Comparison of ENCODE assay signal across 9 mouse cellular contexts in genomic region chr17:86814320-86814719, GRCm38 (mm10).
DNase-seq lines count a peak whose midpoint lies in the region; ATAC-seq and TF ChIP-seq lines count a peak whose summit lies in the region.
"Had no signal": no experiment of that assay in that cellular context is flagged by ENCODE, and none has a peak within 500 bp of the region (broad histone marks: within the 10 kb centered on the region; RNA-seq: fewer than 3 reads in every experiment).

No protein-coding gene starts in this region.

- H3K79me2 ChIP-seq in CH12.LX (replicated peaks; ENCODE audit: control insufficient read depth, extremely low read depth, insufficient read depth, poor library complexity, severe bottlenecking), result no peaks in the 10 kb centered on the region

- peak; percentile 19 for DNase-seq in hindbrain, embryonic 10.5 days (ENCODE audit: low spot score)
- no peak for DNase-seq in hindbrain, embryonic 11.5 days (ENCODE audit: low spot score)
- DNase-seq in CH12.LX (ENCODE audit: extremely low read depth), result peak; percentile 51
- DNase-seq in embryo, embryonic 11 days, result peak; percentile 39
- DNase-seq in layer of hippocampus, adult 8-10 months (ENCODE audit: low spot score in 2 of 2), result no peak
- no peak for DNase-seq in cerebellum, postnatal 36 days
- DNase-seq in frontal cortex, postnatal 36 days (ENCODE audit: low spot score in 2 of 2), result no peak

- in situ Hi-C loops in CH12.LX (cut with MboI; ENCODE audit: low pct_ligation_motif_present, low pct_unique_long_range_greater_than_20kb, low sequenced_read_pairs), result loop anchor here (25.0 kb wide), 1 partner anchor 302 kb away; the partner anchor contains the start of gene Gm10309

- no peak for TF ChIP-seq RAD21 in CH12.LX (IDR thresholded peaks at IDR 0.05; ENCODE audit: low read depth, low read length)

- H3K4me3 ChIP-seq in hindbrain, embryonic 10.5 days, result no peak overlapping the region
- H3K4me3 ChIP-seq in hindbrain, embryonic 11.5 days (ENCODE audit: low read depth, low read length), result no peak overlapping the region
- no peak overlapping the region for H3K4me3 ChIP-seq in CH12.LX (replicated peaks in 1 of 3; ENCODE audit: low read depth in 2 of 3, low read length in 2 of 3, poor library complexity in 1 of 3)
- no peak overlapping the region for H3K4me3 ChIP-seq in lung, embryonic 15.5 days
- H3K4me3 ChIP-seq: hindbrain, embryonic 15.5 days had no signal

- no peak for ATAC-seq in hindbrain, embryonic 11.5 days (ENCODE audit: low FRiP score)
- ATAC-seq in lung, embryonic 15.5 days (ENCODE audit: borderline replicate concordance, extremely low read depth, low FRiP score, low TSS enrichment), result peak; percentile 76

- H3K36me3 ChIP-seq in hindbrain, embryonic 10.5 days, result no peaks in the 10 kb centered on the region
- H3K36me3 ChIP-seq in hindbrain, embryonic 11.5 days (ENCODE audit: control insufficient read depth, insufficient read depth, low read length), result no peaks in the 10 kb centered on the region
- no peaks in the 10 kb centered on the region for H3K36me3 ChIP-seq in CH12.LX (replicated peaks in 1 of 2; ENCODE audit: control insufficient read depth in 1 of 2, insufficient read depth in 1 of 2, low read length in 1 of 2)
- no peaks in the 10 kb centered on the region for H3K36me3 ChIP-seq in lung, embryonic 15.5 days
- H3K36me3 ChIP-seq: hindbrain, embryonic 15.5 days had no signal

- 53% methylated on average over 1 of the region's 1 CpGs for WGBS in hindbrain, embryonic 10.5 days
- 44% methylated on average over 1 of the region's 1 CpGs for WGBS in hindbrain, embryonic 11.5 days
- 13% methylated on average over 1 of the region's 1 CpGs for WGBS in lung, embryonic 15.5 days

- no peak overlapping the region for H3K9ac ChIP-seq in hindbrain, embryonic 11.5 days (ENCODE audit: low read depth, low read length)
- H3K9ac ChIP-seq in CH12.LX (ENCODE audit: insufficient read depth, low read depth), result no peak overlapping the region
- no peak overlapping the region for H3K9ac ChIP-seq in lung, embryonic 15.5 days
- H3K9ac ChIP-seq: hindbrain, embryonic 15.5 days had no signal

- 0 out of 2 replicates have a peak, but pooled peaks cover 2% of the 10 kb centered on the region for H3K27me3 ChIP-seq in hindbrain, embryonic 10.5 days (ENCODE audit: insufficient read depth, poor library complexity, severe bottlenecking)
- H3K27me3 ChIP-seq in hindbrain, embryonic 11.5 days (ENCODE audit: control insufficient read depth, insufficient read depth, low read length), result no peaks in the 10 kb centered on the region
- no peaks in the 10 kb centered on the region for H3K27me3 ChIP-seq in CH12.LX (replicated peaks)
- H3K27me3 ChIP-seq in lung, embryonic 15.5 days, result no peaks in the 10 kb centered on the region
- H3K27me3 ChIP-seq: hindbrain, embryonic 15.5 days had no signal

- dilution Hi-C loops in CH12.LX (cut with MboI; ENCODE audit: extremely low pct_ligation_motif_present, extremely low pct_unique_long_range_greater_than_20kb, low sequenced_read_pairs), result no loop called here

- TF ChIP-seq CTCF in CH12.LX (conservative IDR thresholded peaks at IDR 0.05 in 1 of 2, IDR thresholded peaks at IDR 0.05 in 1 of 2; ENCODE audit: low read depth in 2 of 2, low read length in 2 of 2), result no peak

- TF ChIP-seq EP300 in CH12.LX (IDR thresholded peaks at IDR 0.05; ENCODE audit: low read length), result no peak

- no peak overlapping the region for H3K27ac ChIP-seq in hindbrain, embryonic 10.5 days
- H3K27ac ChIP-seq in hindbrain, embryonic 11.5 days (ENCODE audit: low read depth, low read length), result no peak overlapping the region
- H3K27ac ChIP-seq in CH12.LX (ENCODE audit: insufficient read depth, low read depth), result no peak overlapping the region
- H3K27ac ChIP-seq in lung, embryonic 15.5 days, result peak overlapping the region; percentile 50; the same call in 1 of the 2 replicates
- H3K27ac ChIP-seq: hindbrain, embryonic 15.5 days had no signal

- no peak overlapping the region for H3K4me2 ChIP-seq in hindbrain, embryonic 11.5 days (replicated peaks; ENCODE audit: low read depth, low read length)
- H3K4me2 ChIP-seq in CH12.LX (ENCODE audit: insufficient read depth, low read depth, poor library complexity, severe bottlenecking), result no peak overlapping the region
- no peak overlapping the region for H3K4me2 ChIP-seq in lung, embryonic 15.5 days
- H3K4me2 ChIP-seq: hindbrain, embryonic 15.5 days had no signal

- no peak for TF ChIP-seq POLR2A in CH12.LX (IDR thresholded peaks at IDR 0.05; ENCODE audit: low read depth, low read length)

- no peaks in the 10 kb centered on the region for H3K9me3 ChIP-seq in hindbrain, embryonic 10.5 days
- H3K9me3 ChIP-seq in hindbrain, embryonic 11.5 days (ENCODE audit: control insufficient read depth, low read length), result no peaks in the 10 kb centered on the region
- H3K9me3 ChIP-seq in CH12.LX (replicated peaks; ENCODE audit: low read length), result no peaks in the 10 kb centered on the region
- H3K9me3 ChIP-seq in lung, embryonic 15.5 days, result no peaks in the 10 kb centered on the region
- H3K9me3 ChIP-seq: hindbrain, embryonic 15.5 days had no signal

- H3K4me1 ChIP-seq in hindbrain, embryonic 10.5 days (replicated peaks), result 0 out of 2 replicates have a peak, but pooled peaks cover 4% of the 10 kb centered on the region
- no peaks in the 10 kb centered on the region for H3K4me1 ChIP-seq in hindbrain, embryonic 11.5 days (replicated peaks; ENCODE audit: control insufficient read depth, insufficient read depth, low read length)
- peaks cover 2 to 4% of the 10 kb centered on the region in 2 experiments; a peak in 1 of 4 replicates for H3K4me1 ChIP-seq in CH12.LX (ENCODE audit: control insufficient read depth in 1 of 2, insufficient read depth in 2 of 2)
- H3K4me1 ChIP-seq in lung, embryonic 15.5 days, result peaks cover 13% of the 10 kb centered on the region; the same call in 1 of the 2 replicates
- H3K4me1 ChIP-seq: hindbrain, embryonic 15.5 days had no signal

TF ChIP-seq in CH12.LX, 34 proteins besides CTCF, POLR2A, EP300 and RAD21:
- TF ChIP-seq E2F4 (IDR thresholded peaks at IDR 0.05; ENCODE audit: insufficient replicate concordance, low read depth, low read length), result no peak
TF ChIP-seq in CH12.LX: peak in this region for 0.

Comparison
In these comparisons a context has a peak if more than half of its experiments do, and no peak if none do; other contexts are left out.
1. DNase-seq: peak in hindbrain, embryonic 10.5 days (single experiment), CH12.LX (single experiment) and embryo, embryonic 11 days (single experiment); none in hindbrain, embryonic 11.5 days (single experiment), layer of hippocampus, adult 8-10 months (0 of 2), cerebellum, postnatal 36 days (0 of 2) and frontal cortex, postnatal 36 days (0 of 2).